Mouse (Mus musculus): Measurements from ENCODE around the gene Zfhx3. TPM values are rescaled to one million over a fixed set of nuclear protein-coding genes. Genes with fewer than 3 reads are reported as not detected.
A peak's percentile ranks its signal among the peaks of the same experiment; 100 is the strongest.

Zfhx3 gene
- total and polyA plus RNA-seq, 3 experiments: 0.23 to 2.5 TPM; not detected in 1

DNA sequence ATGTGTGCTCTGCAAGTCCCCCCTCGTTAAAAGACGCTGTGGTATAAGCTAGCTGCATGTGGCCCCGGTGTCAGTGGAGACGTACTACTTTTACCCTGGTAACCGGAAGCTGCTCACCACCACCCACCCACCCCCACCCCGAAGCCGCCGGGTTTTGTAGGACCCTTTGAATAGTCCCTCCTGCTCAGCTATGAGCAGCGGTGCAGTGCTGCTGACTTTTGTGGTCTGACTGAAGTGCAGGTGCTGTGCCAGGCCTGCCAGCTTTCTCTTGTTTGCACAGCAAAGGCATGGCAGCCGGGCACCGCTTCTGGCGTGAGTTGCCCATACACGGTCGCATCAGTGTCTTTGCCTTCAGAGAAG, 944.8 kb downstream of the Zfhx3 start:
- no peak for DNase-seq (ENCODE audit: low read depth, low spot score)
- Histone ChIP-seq H3K27me3 (ENCODE audit: control insufficient read depth in 1 of 2, insufficient read depth in 2 of 2, low read length in 2 of 2) (no peaks in the 10 kb centered on the region), H3K36me3 (ENCODE audit: control insufficient read depth in 1 of 2, insufficient read depth in 2 of 2, low read length in 2 of 2) (no peaks in the 10 kb centered on the region; a peak in 1 of 4 replicates), H3K4me3 (ENCODE audit: control insufficient read depth in 1 of 2, insufficient read depth in 1 of 2, low read depth in 2 of 2, low read length in 2 of 2) (peak overlapping the region; percentile 69 to 79), H3K4me1 (ENCODE audit: control insufficient read depth in 1 of 2, insufficient read depth in 2 of 2, low read length in 2 of 2) (peaks cover 0 to 5% of the 10 kb centered on the region in 2 experiments; a peak in 1 of 4 replicates), H3K79me2 (ENCODE audit: control insufficient read depth, insufficient read depth, low read length, poor library complexity) (no peaks in the 10 kb centered on the region), H3K27ac (ENCODE audit: control insufficient read depth, low read depth, low read length) (no peak overlapping the region), H3K9me3 (replicated peaks; ENCODE audit: insufficient read depth, low read length) (no peaks in the 10 kb centered on the region), H3K9ac (ENCODE audit: control insufficient read depth, low read depth, low read length, poor library complexity, severe bottlenecking) (peak overlapping the region; percentile 68; the same call in 1 of the 2 replicates)
- no peak for TF ChIP-seq POLR2AphosphoS5 (IDR thresholded peaks at IDR 0.05; ENCODE audit: borderline replicate concordance, low read depth, low read length)
- no peak for TF ChIP-seq MAX (IDR thresholded peaks at IDR 0.05; ENCODE audit: low read length)
- no peak for TF ChIP-seq MAFK (IDR thresholded peaks at IDR 0.05; ENCODE audit: borderline replicate concordance, low read depth, low read length)
- no peak for TF ChIP-seq TCF12 (IDR thresholded peaks at IDR 0.05; ENCODE audit: low read depth, low read length)
- TF ChIP-seq CHD1 (IDR thresholded peaks at IDR 0.05; ENCODE audit: low read depth, low read length): no peak
- TF ChIP-seq ETS1 (IDR thresholded peaks at IDR 0.05; ENCODE audit: low read depth, low read length): no peak
- no peak for TF ChIP-seq ZKSCAN1 (IDR thresholded peaks at IDR 0.05; ENCODE audit: low read depth, low read length)
- TF ChIP-seq POLR2A (IDR thresholded peaks at IDR 0.05; ENCODE audit: control insufficient read depth in 1 of 2, insufficient read depth in 1 of 2, low read depth in 1 of 2, low read length in 2 of 2, poor library complexity in 1 of 2): no peak
- no peak for TF ChIP-seq ZC3H11A (IDR thresholded peaks at IDR 0.05; ENCODE audit: low read depth, low read length)
- TF ChIP-seq MYB (IDR thresholded peaks at IDR 0.05; ENCODE audit: low read depth, low read length): no peak
- no peak for TF ChIP-seq POLR2AphosphoS2 (IDR thresholded peaks at IDR 0.05; ENCODE audit: low read length)
- no peak for TF ChIP-seq KAT2A (conservative IDR thresholded peaks at IDR 0.05; ENCODE audit: low read depth, low read length)
- TF ChIP-seq TAL1 (IDR thresholded peaks at IDR 0.05; ENCODE audit: low read length): no peak
- TF ChIP-seq BHLHE40 (IDR thresholded peaks at IDR 0.05; ENCODE audit: borderline replicate concordance, low read depth, low read length): no peak
- TF ChIP-seq RAD21 (IDR thresholded peaks at IDR 0.05; ENCODE audit: low read depth, low read length): no peak
- no peak for TF ChIP-seq MXI1 (IDR thresholded peaks at IDR 0.05; ENCODE audit: low read depth, low read length)
- TF ChIP-seq CHD2 (IDR thresholded peaks at IDR 0.05; ENCODE audit: low read length): no peak
- no peak for TF ChIP-seq CTCF (IDR thresholded peaks at IDR 0.05 in 2 of 3, conservative IDR thresholded peaks at IDR 0.05 in 1 of 3; ENCODE audit: control insufficient read depth in 1 of 3, insufficient read depth in 1 of 3, low read depth in 2 of 3, low read length in 3 of 3, poor library complexity in 1 of 3, severe bottlenecking in 1 of 3)

DNA sequence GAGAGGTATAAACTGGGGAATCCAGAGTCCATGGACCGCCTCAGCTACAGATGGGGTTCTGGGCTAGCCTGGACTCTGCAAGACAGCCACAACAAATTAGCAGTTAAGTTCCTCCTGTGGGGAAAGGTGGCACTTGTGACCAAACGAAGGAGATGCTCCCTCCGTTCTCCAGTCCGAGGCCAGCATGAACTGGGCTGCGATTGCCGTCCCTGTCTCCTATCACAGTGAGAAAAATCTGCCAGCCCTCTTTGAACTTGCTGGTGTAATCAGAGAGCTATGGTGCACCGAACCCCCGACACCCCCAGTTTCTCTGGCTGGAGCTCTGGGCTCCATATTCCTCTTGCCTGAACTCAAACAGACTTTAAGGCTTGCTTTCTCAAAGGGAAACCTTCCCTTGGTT, 945.4 kb downstream of the Zfhx3 start:
- H3K27ac ChIP-seq (ENCODE audit: control insufficient read depth, low read depth, low read length): no peak overlapping the region
- no peaks in the 10 kb centered on the region; a peak in 1 of 4 replicates for H3K36me3 ChIP-seq (ENCODE audit: control insufficient read depth in 1 of 2, insufficient read depth in 2 of 2, low read length in 2 of 2)
- no peaks in the 10 kb centered on the region for H3K27me3 ChIP-seq (ENCODE audit: control insufficient read depth in 1 of 2, insufficient read depth in 2 of 2, low read length in 2 of 2)
- DNase-seq (ENCODE audit: low read depth, low spot score): no peak
- H3K4me1 ChIP-seq (ENCODE audit: control insufficient read depth in 1 of 2, insufficient read depth in 2 of 2, low read length in 2 of 2): peaks cover 0 to 5% of the 10 kb centered on the region in 2 experiments; a peak in 1 of 4 replicates
- H3K9me3 ChIP-seq (replicated peaks; ENCODE audit: insufficient read depth, low read length): no peaks in the 10 kb centered on the region
- no peaks in the 10 kb centered on the region for H3K79me2 ChIP-seq (ENCODE audit: control insufficient read depth, insufficient read depth, low read length, poor library complexity)
- TF ChIP-seq KAT2A (conservative IDR thresholded peaks at IDR 0.05; ENCODE audit: low read depth, low read length) (no peak), CTCF (IDR thresholded peaks at IDR 0.05 in 2 of 3, conservative IDR thresholded peaks at IDR 0.05 in 1 of 3; ENCODE audit: control insufficient read depth in 1 of 3, insufficient read depth in 1 of 3, low read depth in 2 of 3, low read length in 3 of 3, poor library complexity in 1 of 3, severe bottlenecking in 1 of 3) (no peak), ZKSCAN1 (IDR thresholded peaks at IDR 0.05; ENCODE audit: low read depth, low read length) (no peak), USF1 (IDR thresholded peaks at IDR 0.05; ENCODE audit: low read depth, low read length) (no peak), JUND (IDR thresholded peaks at IDR 0.05; ENCODE audit: low read depth, low read length) (no peak), MAZ (IDR thresholded peaks at IDR 0.05; ENCODE audit: low read depth, low read length) (no peak), TCF12 (IDR thresholded peaks at IDR 0.05; ENCODE audit: low read depth, low read length) (no peak), SIN3A (IDR thresholded peaks at IDR 0.05; ENCODE audit: low read length) (no peak), NELFE (IDR thresholded peaks at IDR 0.05; ENCODE audit: low read depth, low read length) (no peak), E2F4 (IDR thresholded peaks at IDR 0.05; ENCODE audit: borderline replicate concordance, low read depth, low read length) (no peak), ETS1 (IDR thresholded peaks at IDR 0.05; ENCODE audit: low read depth, low read length) (no peak), GATA1 (IDR thresholded peaks at IDR 0.05; ENCODE audit: low read depth, low read length) (no peak), EP300 (IDR thresholded peaks at IDR 0.05; ENCODE audit: low read depth in 1 of 2, low read length in 2 of 2) (no peak), ZC3H11A (IDR thresholded peaks at IDR 0.05; ENCODE audit: low read depth, low read length) (no peak)
- no peak overlapping the region for H3K9ac ChIP-seq (ENCODE audit: control insufficient read depth, low read depth, low read length, poor library complexity, severe bottlenecking)
- H3K4me3 ChIP-seq (ENCODE audit: control insufficient read depth in 1 of 2, insufficient read depth in 1 of 2, low read depth in 2 of 2, low read length in 2 of 2): no peak overlapping the region

Data from MEL (cell line).